Mouse (Mus musculus) kidney, postnatal 0 days (tissue): ENCODE measurements at regions not wholly inside any gene's neighbourhood (a gene's known extent, or its start where the extent isn't known, plus 50 kb on each side); places are given as distances from the start of the nearest gene placed in this dataset.

ENCODE experiments used
- ATAC-seq: fragments of 200-750 bp; cut with Nextera tagmentation; replicated peaks from 2 replicates; pipeline ENCODE4 v1.8.0; 2017; ENCODE audit warnings: low read depth, moderate number of reproducible peaks, moderate TSS enrichment, moderate library complexity; ENCODE audit not compliant: low FRiP score
- DNase-seq: peaks from one replicate; pipeline ENCODE4 v3.0.0-alpha.2; 2016; ENCODE audit warnings: low spot score
- H3K27ac ChIP-seq: fragments of 300-500 bp; sonication (generic); 2 replicates; pipeline ENCODE4 v1.5.1; 2014; ENCODE audit warnings: mild to moderate bottlenecking
- H3K27me3 ChIP-seq: fragments of 300-500 bp; sonication (generic); 2 replicates; pipeline ENCODE4 v1.6.1; 2014; ENCODE audit warnings: low read length, mixed read lengths; ENCODE audit not compliant: insufficient read depth
- H3K36me3 ChIP-seq: fragments of 300-500 bp; sonication (generic); 2 replicates; pipeline ENCODE4 v1.6.1; 2014; ENCODE audit warnings: low read length, mixed read lengths; ENCODE audit not compliant: insufficient read depth
- H3K4me1 ChIP-seq: fragments of 300-500 bp; sonication (generic); replicated peaks from 2 replicates; pipeline ENCODE4 v1.6.1; 2014; ENCODE audit warnings: antibody characterized with exemption, low read length, mixed read lengths; ENCODE audit not compliant: insufficient read depth
- H3K4me2 ChIP-seq: fragments of 300-500 bp; sonication (generic); 2 replicates; pipeline ENCODE4 v1.6.1; 2014; ENCODE audit warnings: mild to moderate bottlenecking, low read length, moderate library complexity, mixed read lengths
- H3K4me3 ChIP-seq: fragments of 300-500 bp; sonication (generic); replicated peaks from 2 replicates; pipeline ENCODE4 v1.5.1; 2014; ENCODE audit warnings: low read depth, low read length
- H3K9ac ChIP-seq: fragments of 300-500 bp; sonication (generic); 2 replicates; pipeline ENCODE4 v1.6.1; 2014; ENCODE audit warnings: low read depth, low read length
- H3K9me3 ChIP-seq: fragments of 300-500 bp; sonication (generic); replicated peaks from 2 replicates; pipeline ENCODE4 v1.6.1; 2016; ENCODE audit warnings: low read length, inconsistent platforms, mixed read lengths
- CTCF ChIP-seq: IDR thresholded peaks from 2 replicates; pipeline ENCODE4 v1.5.1; 2016; ENCODE audit warnings: antibody characterized with exemption, low read depth, mild to moderate bottlenecking, moderate library complexity
- WGBS: fragments of 180-500 bp; shearing (Covaris S2); extraction: QIAGEN DNeasy Blood & Tissue Kit; methylation state at CpG from one replicate; pipeline ENCODE4 v1.1.7; 2014; 5-methylcytosine and 5-hydroxymethylcytosine counted together

GRCm38 (mm10) chr3:80331776-80332175, 447.4 kb downstream of the Fam198b start:
- no peaks in the 10 kb centered on the region for H3K4me1 ChIP-seq
- H3K27me3 ChIP-seq: no peaks in the 10 kb centered on the region
- no peak overlapping the region for H3K9ac ChIP-seq
- H3K4me2 ChIP-seq: no peak overlapping the region
- H3K36me3 ChIP-seq: no peaks in the 10 kb centered on the region
- H3K4me3 ChIP-seq: no peak overlapping the region
- ATAC-seq: no peak
- H3K27ac ChIP-seq: no peak overlapping the region
- no peak for TF ChIP-seq CTCF
- H3K9me3 ChIP-seq: no peaks in the 10 kb centered on the region
- 55% methylated on average over 3 of the region's 3 CpGs for WGBS
- no peak for DNase-seq

GRCm38 (mm10) chr3:80334446-80334893, 450.1 kb downstream of the Fam198b start:
- H3K9me3 ChIP-seq: no peaks in the 10 kb centered on the region
- H3K9ac ChIP-seq: no peak overlapping the region
- no peak overlapping the region for H3K4me3 ChIP-seq
- ATAC-seq (no peak), DNase-seq (no peak)
- H3K36me3 ChIP-seq: no peaks in the 10 kb centered on the region
- no peak overlapping the region for H3K27ac ChIP-seq
- TF ChIP-seq CTCF: no peak
- WGBS: 52% methylated on average over 4 of the region's 4 CpGs
- H3K27me3 ChIP-seq: no peaks in the 10 kb centered on the region
- no peak overlapping the region for H3K4me2 ChIP-seq
- H3K4me1 ChIP-seq: no peaks in the 10 kb centered on the region

DNA sequence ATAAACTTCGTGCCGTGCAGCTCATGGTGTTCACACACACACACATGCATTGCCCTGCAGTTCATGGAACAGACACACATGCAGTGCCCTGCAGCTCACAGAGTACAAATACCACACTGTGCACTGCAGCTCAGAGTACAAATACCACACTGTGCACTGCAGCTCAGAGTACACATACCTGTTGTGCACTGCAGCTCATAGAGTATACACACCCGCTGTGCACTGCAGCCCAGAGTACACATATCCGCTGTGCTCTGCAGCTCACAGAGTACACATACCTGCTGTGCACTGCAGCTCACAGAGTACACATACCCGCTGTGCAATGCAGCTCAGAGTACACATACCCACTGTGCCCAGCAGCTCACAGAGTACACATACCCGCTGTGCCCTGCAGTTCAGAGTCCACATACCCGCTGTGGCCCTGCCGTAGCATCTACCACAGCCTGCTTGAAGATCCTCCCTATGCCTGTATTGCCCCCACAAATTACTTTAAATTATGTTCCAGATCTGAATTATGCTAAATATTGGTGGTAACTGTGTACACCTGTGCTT, 451.9 kb downstream of the Fam198b start:
- no peak overlapping the region for H3K4me3 ChIP-seq
- no peak for TF ChIP-seq CTCF

GRCm38 (mm10) chr3:80367972-80368371, 434.7 kb downstream of the Gria2 start:
- TF ChIP-seq CTCF: no peak
- no peaks in the 10 kb centered on the region for H3K4me1 ChIP-seq

More for the DNA sequence above, 451.9 kb downstream of the Fam198b start:
- H3K27ac ChIP-seq: no peak overlapping the region
- no peaks in the 10 kb centered on the region for H3K27me3 ChIP-seq
- H3K4me2 ChIP-seq: no peak overlapping the region
- H3K4me1 ChIP-seq: no peaks in the 10 kb centered on the region
- no peak overlapping the region for H3K9ac ChIP-seq
- 88% methylated on average over 8 of the region's 8 CpGs for WGBS
- no peak for DNase-seq
- peak; percentile 49; the same call in 1 of the 2 replicates for ATAC-seq
- no peaks in the 10 kb centered on the region for H3K36me3 ChIP-seq
- H3K9me3 ChIP-seq: no peaks in the 10 kb centered on the region

GRCm38 (mm10) chr3:80369214-80369941, 433.3 kb downstream of the Gria2 start:
- no peaks in the 10 kb centered on the region for H3K4me1 ChIP-seq
- ATAC-seq (no peak), DNase-seq (no peak)
- no peaks in the 10 kb centered on the region for H3K36me3 ChIP-seq
- H3K4me2 ChIP-seq: no peak overlapping the region
- no peaks in the 10 kb centered on the region for H3K27me3 ChIP-seq
- 82% methylated on average over 4 of the region's 4 CpGs for WGBS
- no peak overlapping the region for H3K9ac ChIP-seq
- no peaks in the 10 kb centered on the region for H3K9me3 ChIP-seq
- no peak overlapping the region for H3K27ac ChIP-seq
- H3K4me3 ChIP-seq: no peak overlapping the region
- no peak for TF ChIP-seq CTCF

More at GRCm38 (mm10) chr3:80367972-80368371, 434.7 kb downstream of the Gria2 start:
- Histone ChIP-seq H3K27ac (no peak overlapping the region), H3K27me3 (no peaks in the 10 kb centered on the region), H3K4me3 (no peak overlapping the region), H3K36me3 (no peaks in the 10 kb centered on the region), H3K9ac (no peak overlapping the region), H3K4me2 (no peak overlapping the region), H3K9me3 (no peaks in the 10 kb centered on the region)
- DNase-seq: no peak
- no peak for ATAC-seq

DNA sequence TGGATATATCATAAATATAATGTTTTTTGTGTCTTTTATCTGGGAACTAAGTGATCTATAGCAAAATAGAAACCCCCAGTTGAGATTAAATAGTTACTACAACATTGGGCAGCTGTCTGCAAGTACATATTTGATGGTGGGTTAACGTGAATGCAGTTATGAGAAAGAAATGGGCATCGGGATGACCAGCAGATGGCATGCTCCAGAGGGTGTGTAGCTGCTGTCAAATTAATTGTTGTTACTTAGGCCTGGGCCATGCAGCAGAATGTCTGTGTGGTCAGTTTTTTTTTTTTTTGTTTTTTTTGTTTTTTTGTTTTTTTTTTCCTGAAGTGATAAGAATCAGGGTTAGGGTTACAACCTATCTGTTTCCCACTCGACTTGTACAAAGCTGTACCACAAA, 430.2 kb downstream of the Gria2 start:
- no peaks in the 10 kb centered on the region for H3K9me3 ChIP-seq
- no peaks in the 10 kb centered on the region for H3K27me3 ChIP-seq
- H3K4me2 ChIP-seq: no peak overlapping the region
- H3K27ac ChIP-seq: no peak overlapping the region
- DNase-seq (no peak), ATAC-seq (no peak)
- H3K4me1 ChIP-seq: no peaks in the 10 kb centered on the region
- peak; percentile 19; the same call in 1 of the 2 replicates for TF ChIP-seq CTCF
- 39% methylated on average over 3 of the region's 3 CpGs for WGBS
- H3K36me3 ChIP-seq: no peaks in the 10 kb centered on the region
- no peak overlapping the region for H3K4me3 ChIP-seq
- no peak overlapping the region for H3K9ac ChIP-seq
